ENCODE assay signal across 8 mouse cellular contexts in the genomic region with DNA sequence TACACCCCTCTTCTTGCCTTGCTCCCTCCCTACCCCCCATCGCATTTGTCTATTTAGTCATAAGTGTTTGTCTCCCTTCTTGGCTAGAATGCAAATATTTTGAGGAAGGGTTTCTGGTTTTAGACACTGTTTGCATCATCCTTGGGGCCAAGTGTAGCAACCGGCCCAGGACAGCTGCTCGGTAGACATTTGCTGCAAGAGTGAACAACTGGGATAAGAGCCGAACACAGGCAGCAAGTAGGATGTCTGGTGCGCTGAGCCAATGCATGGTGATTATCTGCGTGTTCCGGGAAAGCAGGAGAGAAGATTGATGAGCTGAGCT. TPM values are rescaled to one million over a fixed set of nuclear protein-coding genes. Genes with fewer than 3 reads are reported as not detected.
DNase-seq lines count a peak whose midpoint lies in the region; ATAC-seq and TF ChIP-seq lines count a peak whose summit lies in the region.

No protein-coding gene starts in this region.

- peak; percentile 29 to 37 for DNase-seq in right cerebral cortex, postnatal 10 days (ENCODE audit: low spot score in 2 of 2)
- DNase-seq in right cerebral cortex, adult 18-20 months, result no peak
- DNase-seq in heart, postnatal 10 days, result peak; percentile 47 to 52
- DNase-seq in liver, postnatal 0 days, result peak; percentile 40
- peak; percentile 45 for DNase-seq in skeletal muscle tissue, adult 2 months (ENCODE audit: low read depth, low spot score)
- no peak for DNase-seq in thymus, postnatal 36 days
- DNase-seq in adrenal gland, postnatal 4 days (ENCODE audit: low spot score in 2 of 2), result no peak

- peak overlapping the region; percentile 100 for H3K27ac ChIP-seq in embryonic facial prominence, embryonic 15.5 days (replicated peaks)
- H3K27ac ChIP-seq in liver, postnatal 0 days (ENCODE audit: low read depth), result peak overlapping the region; percentile 100; the same call in 1 of the 2 replicates

- no peaks in the 10 kb centered on the region for H3K27me3 ChIP-seq in embryonic facial prominence, embryonic 15.5 days
- H3K27me3 ChIP-seq in liver, postnatal 0 days (ENCODE audit: insufficient read depth, low read length), result no peaks in the 10 kb centered on the region

- 53% methylated on average over 7 of the region's 7 CpGs for WGBS in embryonic facial prominence, embryonic 15.5 days
- WGBS in liver, postnatal 0 days (ENCODE audit: insufficient replicate concordance), result 71% methylated on average over 7 of the region's 7 CpGs

- H3K4me2 ChIP-seq in embryonic facial prominence, embryonic 15.5 days (replicated peaks), result peak overlapping the region; percentile 75
- peak overlapping the region; percentile 78 for H3K4me2 ChIP-seq in liver, postnatal 0 days (ENCODE audit: low read depth, low read length)

- no peaks in the 10 kb centered on the region for H3K36me3 ChIP-seq in embryonic facial prominence, embryonic 15.5 days
- H3K36me3 ChIP-seq in liver, postnatal 0 days (replicated peaks; ENCODE audit: insufficient read depth, low read length), result no peaks in the 10 kb centered on the region

- no peak overlapping the region; the same call in 1 of the 2 replicates for H3K9ac ChIP-seq in embryonic facial prominence, embryonic 15.5 days
- peak overlapping the region; percentile 99 for H3K9ac ChIP-seq in liver, postnatal 0 days (replicated peaks)

- no peak for TF ChIP-seq EP300 in liver, postnatal 0 days (IDR thresholded peaks at IDR 0.05; ENCODE audit: low read depth)

- no peak for TF ChIP-seq CTCF in liver, postnatal 0 days (IDR thresholded peaks at IDR 0.05; ENCODE audit: low read depth)

- no peaks in the 10 kb centered on the region for H3K9me3 ChIP-seq in embryonic facial prominence, embryonic 15.5 days (replicated peaks)
- no peaks in the 10 kb centered on the region for H3K9me3 ChIP-seq in liver, postnatal 0 days (ENCODE audit: low read length)

- intact Hi-C loops in heart, postnatal 10 days (cut with DNase I), result no loop called here

- peak overlapping the region; percentile 90 for H3K4me3 ChIP-seq in embryonic facial prominence, embryonic 15.5 days (replicated peaks)
- H3K4me3 ChIP-seq in liver, postnatal 0 days (ENCODE audit: low read depth, low read length), result peak overlapping the region; percentile 98; the same call in 1 of the 2 replicates

- peaks cover 30% of the 10 kb centered on the region for H3K4me1 ChIP-seq in embryonic facial prominence, embryonic 15.5 days
- peaks cover 25% of the 10 kb centered on the region for H3K4me1 ChIP-seq in liver, postnatal 0 days (ENCODE audit: insufficient read depth)

- ATAC-seq in embryonic facial prominence, embryonic 15.5 days (ENCODE audit: insufficient number of reproducible peaks, low FRiP score, low TSS enrichment, low read depth), result no peak
- no peak for ATAC-seq in liver, postnatal 0 days

RNA-seq across cellular contexts. Expression of a gene that starts 2.3 kb away (rescaled TPM):
- polyA plus RNA-seq in embryonic facial prominence, embryonic 15.5 days (2015; fragmentation: Nextera tagmentation; extraction: Ambion mirVana), result 90.3 and 95.4 TPM in 2 replicates
- total RNA-seq in heart, postnatal 10 days (2021), result 100 to 1,000 TPM in 1 of 2 experiments, 10 to 100 TPM in 1; 87.6 to 102 TPM
- polyA plus RNA-seq in liver, postnatal 0 days (2015; fragmentation: Nextera tagmentation; extraction: Ambion mirVana), result 30.3 and 31.2 TPM in 2 replicates
- total RNA-seq in adrenal gland, postnatal 4 days (2021), result 100 to 1,000 TPM; 134 TPM

Comparison
In these comparisons a context has a peak if more than half of its experiments do, and no peak if none do; other contexts are left out.
1. DNase-seq: peak in right cerebral cortex, postnatal 10 days (2 of 2), heart, postnatal 10 days (2 of 2), liver, postnatal 0 days (single experiment) and skeletal muscle tissue, adult 2 months (single experiment); none in right cerebral cortex, adult 18-20 months (single experiment), thymus, postnatal 36 days (0 of 2) and adrenal gland, postnatal 4 days (0 of 2).